Mouse (Mus musculus) retina, adult 2 months (tissue): ENCODE measurements around the gene Taf1b.

Source experiments
- DNase-seq: peaks from one replicate; pipeline ENCODE4 v3.0.0-alpha.2; 2012; ENCODE audit warnings: low read depth, low spot score

Taf1b gene

GRCm38 (mm10) chr12:24600806-24601205, 102.6 kb downstream of the Taf1b start:
- DNase-seq, result peak; percentile 46

GRCm38 (mm10) chr12:24603266-24603665, 105.1 kb downstream of the Taf1b start:
- DNase-seq, result peak; percentile 26

DNA sequence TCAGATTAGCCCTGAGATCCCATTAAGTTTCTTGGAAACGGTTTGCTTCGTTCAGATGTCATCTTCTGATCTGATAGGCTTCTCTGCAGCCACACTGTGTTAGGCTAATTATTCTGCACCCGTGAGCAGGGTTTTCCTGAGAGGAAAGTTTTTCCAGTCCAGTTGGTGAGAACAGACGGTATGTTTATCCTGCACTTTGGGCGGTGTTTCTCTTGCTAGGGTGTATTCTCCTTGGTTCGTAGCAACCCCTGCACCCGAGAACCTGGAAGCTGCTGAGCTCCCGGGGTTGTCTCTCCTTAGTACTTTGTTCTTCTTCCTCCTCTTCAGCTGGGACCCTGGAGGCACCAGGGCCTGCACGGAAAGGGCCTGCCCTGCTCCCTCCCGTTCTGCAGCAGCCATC, 108.0 kb downstream of the Taf1b start:
- DNase-seq, result no peak
